Mouse (Mus musculus): ENCODE results near the gene 4921539E11Rik.

4921539E11Rik gene

DNA sequence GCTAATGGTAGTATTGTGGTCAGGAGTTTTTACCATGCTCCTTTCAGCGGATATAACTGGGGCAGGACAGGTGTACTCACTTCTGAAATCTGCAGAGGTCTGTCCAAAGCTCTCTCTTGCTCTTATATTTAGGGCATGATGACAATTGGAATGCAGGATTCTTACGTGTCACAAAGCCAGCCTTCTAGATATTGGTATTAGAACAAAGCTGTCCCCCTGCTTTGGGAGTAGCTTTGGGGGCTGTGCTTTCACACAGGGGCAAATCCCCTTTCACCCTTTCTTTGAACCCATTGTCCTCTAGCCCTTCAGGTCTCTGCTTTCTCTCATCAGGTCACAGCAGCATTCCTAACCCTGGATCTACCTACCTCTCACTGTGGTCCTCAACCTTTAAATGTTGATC lies at the start of gene 4921539E11Rik:
Gene 4921539E11Rik, minus strand, starts transcription at position 101 of the 400 bp plus-strand sequence.
- no peak for DNase-seq (ENCODE audit: low read depth, low spot score)

DNA sequence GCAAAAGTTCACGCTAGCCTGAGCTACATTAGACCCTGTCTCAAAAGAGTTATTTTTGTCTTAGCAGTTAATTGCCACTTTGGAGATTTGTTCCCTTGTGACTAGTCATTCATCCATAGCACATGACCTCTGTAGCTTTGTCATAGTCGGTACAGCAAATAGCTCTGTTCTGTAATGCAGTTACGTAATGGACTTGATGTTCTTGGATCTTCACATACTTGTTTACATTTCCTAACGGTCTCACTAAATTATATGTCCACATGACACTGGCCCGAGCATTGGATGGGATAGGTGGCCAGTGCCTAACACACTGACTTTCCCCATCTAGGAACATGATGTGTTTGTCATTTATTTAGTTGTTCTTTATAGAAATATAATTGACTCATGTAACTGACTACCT lies 44.5 kb upstream of the 4921539E11Rik start:
- no peak for DNase-seq (ENCODE audit: low read depth, low spot score)

GRCm38 (mm10) chr4:103329348-103329747 lies 38.7 kb upstream of the 4921539E11Rik start:
- no peak for DNase-seq (ENCODE audit: low read depth, low spot score)

DNA sequence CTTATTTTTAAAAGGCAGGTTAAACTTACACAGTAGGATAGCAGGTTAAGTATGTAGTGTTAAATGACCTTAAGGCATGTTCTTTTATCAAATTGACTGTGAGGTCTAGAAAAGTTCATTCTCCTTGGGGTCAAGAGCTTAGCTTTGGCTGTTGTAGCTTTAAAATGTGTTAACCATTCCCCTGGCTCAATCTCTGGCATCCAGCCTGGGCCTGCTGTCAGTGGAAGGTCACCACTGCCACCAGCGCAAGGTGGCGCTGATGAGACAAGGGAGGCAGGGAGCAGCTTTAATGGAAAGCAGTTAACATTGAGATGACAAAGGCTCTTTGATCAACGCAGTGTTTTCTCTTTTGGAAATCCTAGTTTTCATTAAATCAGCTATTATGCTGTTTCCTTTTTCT lies 36.3 kb upstream of the 4921539E11Rik start:
- no peak for DNase-seq (ENCODE audit: low read depth, low spot score)

- no peak for DNase-seq (ENCODE audit: low read depth, low spot score)
Observed at GRCm38 (mm10) chr4:103324688-103325451, 34.2 kb upstream of the 4921539E11Rik start.

GRCm38 (mm10) chr4:103321461-103321860 lies 30.8 kb upstream of the 4921539E11Rik start:
- no peak for DNase-seq (ENCODE audit: low read depth, low spot score)

GRCm38 (mm10) chr4:103315861-103316260 lies 25.2 kb upstream of the 4921539E11Rik start:
- DNase-seq (ENCODE audit: low read depth, low spot score): no peak

DNA sequence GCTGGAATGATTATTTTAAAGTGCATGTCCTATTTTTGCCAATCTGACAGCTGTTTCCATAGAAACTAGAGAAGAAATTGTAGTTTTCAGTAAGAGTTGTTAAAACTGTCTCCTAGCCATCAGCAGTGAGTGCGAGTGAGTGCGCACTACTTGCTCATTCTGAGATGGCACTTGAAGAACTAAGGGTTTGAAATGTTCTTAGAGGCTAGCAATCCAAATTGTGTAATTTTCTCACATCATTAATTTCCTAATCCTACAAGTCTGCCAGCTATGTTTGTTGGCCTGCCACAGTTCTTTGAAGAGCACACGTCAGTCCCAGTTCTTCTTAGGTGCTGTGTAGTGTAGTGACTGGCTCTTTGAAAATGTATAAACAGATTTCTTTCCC lies 23.9 kb upstream of the 4921539E11Rik start:
- no peak for DNase-seq (ENCODE audit: low read depth, low spot score)

DNA sequence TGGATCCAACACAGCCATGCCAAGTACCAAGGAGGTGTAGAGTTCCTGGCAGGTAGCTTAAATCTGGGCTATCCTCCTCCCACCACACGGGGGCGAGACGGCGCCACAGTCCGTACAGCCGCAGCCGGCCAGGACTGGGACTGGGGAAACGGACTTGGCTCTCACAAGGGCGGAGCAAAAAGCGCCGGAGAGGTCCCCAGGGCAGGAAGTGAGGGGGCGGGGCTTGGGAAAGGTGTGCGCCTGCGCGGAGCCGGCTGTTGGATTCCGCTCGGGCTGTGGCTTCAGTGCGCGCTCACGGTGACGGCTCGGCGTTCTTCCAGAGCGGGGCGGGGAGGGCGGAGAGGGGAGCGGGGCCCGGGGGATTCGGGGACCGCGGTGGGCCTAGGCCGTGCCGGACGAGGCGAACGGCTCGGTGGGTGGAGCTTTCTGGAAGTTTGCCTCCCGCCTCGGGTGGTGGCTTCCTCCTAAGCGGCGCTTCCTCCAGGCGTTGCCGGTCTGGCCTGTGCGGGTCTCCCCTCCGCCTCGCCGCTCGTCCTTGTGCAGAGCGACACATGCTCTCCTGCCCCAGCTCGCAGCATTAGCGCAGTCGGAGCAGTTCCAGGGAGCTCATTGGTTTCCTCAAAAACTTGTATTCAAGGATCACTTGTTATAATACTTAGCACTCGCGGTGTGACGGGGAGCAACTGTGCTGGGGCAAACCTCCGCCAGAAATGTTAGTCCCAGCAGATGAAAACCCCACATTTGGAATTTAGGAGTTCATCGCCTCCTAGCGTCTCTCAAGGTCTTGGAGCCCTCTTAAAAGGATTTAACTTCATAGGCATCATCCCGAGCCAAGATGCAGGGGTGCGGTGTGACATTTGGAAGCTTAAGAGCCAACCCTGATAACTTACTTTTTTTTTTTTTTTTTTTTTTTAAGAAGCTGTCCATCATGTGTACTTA lies 23.2 kb upstream of the 4921539E11Rik start, which contains the start of gene Oma1:
Gene Oma1, plus strand, starts transcription at position 226 of the 939 bp plus-strand sequence.
- DNase-seq (ENCODE audit: low read depth, low spot score): peak; percentile 96

DNA sequence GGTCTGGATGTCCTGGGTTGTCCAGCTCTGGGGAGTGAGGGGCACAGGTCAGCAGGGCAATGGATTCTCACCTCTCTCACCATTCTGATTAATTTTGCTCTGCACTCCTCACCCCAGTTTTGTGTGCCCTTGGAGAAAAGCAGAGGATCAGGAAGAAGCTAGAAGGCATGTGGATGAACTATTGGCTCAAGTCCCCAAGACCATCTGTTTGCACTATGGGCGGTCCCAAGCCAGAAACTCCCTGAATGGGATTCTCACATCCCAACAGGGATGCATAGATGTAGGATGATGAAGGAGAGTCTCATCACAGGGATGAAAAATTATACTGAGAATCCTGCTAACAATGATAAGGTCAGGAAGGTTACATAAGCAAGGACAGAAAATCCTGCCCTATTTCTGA lies 13.2 kb upstream of the 4921539E11Rik start:
- DNase-seq (ENCODE audit: low read depth, low spot score): no peak

DNA sequence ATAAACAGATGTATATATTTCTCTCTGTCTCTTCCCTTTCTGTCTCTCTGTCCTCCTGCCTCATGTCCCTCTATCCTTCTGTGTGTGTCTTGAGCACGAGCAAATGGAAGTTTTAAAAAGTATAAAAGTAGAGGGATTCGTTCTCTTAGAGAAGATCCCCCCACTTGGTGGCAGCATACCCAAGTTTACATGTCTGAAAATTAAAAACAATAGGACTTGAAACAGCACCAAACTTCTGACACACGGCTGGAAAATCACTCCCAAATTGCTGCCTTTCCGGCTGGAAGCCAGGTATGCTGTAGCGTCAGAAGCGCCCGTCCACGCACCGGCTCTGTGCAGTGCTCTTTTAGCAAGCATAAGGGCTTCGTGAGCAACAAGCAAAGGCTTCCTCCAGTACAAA lies 8.7 kb upstream of the 4921539E11Rik start:
- no peak for DNase-seq (ENCODE audit: low read depth, low spot score)

DNA sequence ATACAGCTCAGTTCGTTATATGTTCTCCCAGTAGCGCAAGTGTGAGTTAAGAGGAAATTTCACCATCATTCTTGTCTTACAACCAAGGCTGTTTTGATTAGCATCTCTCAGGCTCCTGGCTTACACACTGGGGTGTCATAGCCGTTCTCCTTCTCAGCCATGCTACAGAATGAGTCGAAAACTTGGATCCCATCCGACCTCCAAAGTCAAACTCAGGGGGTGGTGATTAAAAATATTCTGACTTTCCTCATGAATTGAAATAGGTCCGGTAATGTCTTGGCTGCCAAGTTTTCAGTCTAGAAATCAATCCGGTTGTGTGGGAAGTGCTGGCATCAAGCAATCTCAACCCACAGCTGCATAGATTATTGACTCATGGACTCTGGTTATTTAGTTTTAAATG lies 2.3 kb downstream of the 4921539E11Rik start:
- DNase-seq (ENCODE audit: low read depth, low spot score): no peak

- no peak for DNase-seq (ENCODE audit: low read depth, low spot score)
Observed at GRCm38 (mm10) chr4:103273021-103273420, 17.6 kb downstream of the 4921539E11Rik start.

- DNase-seq (ENCODE audit: low read depth, low spot score): no peak
Observed at GRCm38 (mm10) chr4:103269336-103269735, 21.3 kb downstream of the 4921539E11Rik start.

DNA sequence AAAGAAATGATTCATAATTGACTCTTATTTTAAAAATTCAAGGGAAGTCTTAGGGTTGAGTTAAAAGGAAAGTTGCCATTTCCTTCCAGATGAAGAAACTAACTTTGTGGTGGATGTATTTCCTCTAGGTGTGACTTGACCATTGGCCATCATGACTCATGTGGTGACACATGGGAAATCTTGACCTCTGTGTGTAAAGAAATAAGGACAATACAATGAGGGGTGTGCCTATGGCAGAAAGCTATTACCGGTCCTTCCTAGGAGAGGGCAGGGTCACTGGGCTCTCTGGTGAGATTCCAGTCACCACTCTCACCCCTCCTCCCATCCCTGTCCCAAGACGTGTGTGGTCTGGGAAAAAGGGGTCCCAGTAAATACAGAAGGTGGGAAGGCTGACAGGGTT lies 25.5 kb downstream of the 4921539E11Rik start:
- DNase-seq (ENCODE audit: low read depth, low spot score): no peak

DNA sequence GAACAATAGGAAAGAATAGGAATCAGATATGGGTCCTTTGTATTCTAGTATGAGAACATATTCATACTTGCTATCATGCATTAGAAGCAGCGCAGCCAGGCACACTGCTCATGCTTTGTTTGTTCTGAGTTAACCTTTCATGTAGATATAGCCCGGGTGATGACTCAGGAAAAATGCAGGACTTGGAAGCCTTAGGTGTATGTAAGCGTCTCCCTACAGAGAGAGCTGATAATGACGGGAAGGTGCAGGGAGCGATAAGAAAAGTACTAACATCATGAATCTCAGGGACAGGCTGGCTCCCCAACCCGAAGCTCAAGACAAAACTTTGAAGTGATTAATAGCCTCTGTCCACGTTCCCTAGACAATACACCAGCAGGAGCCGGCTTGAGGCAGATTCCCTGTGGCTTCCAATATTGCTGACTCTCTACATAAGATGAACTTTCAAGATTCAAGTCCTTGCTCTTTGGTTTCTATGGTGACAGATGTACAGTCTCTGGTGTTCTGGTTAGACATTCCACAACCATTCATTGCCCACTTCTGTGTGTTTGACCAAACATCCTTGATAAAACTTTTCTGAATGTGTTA lies 26.8 kb downstream of the 4921539E11Rik start:
- DNase-seq (ENCODE audit: low read depth, low spot score): no peak

DNA sequence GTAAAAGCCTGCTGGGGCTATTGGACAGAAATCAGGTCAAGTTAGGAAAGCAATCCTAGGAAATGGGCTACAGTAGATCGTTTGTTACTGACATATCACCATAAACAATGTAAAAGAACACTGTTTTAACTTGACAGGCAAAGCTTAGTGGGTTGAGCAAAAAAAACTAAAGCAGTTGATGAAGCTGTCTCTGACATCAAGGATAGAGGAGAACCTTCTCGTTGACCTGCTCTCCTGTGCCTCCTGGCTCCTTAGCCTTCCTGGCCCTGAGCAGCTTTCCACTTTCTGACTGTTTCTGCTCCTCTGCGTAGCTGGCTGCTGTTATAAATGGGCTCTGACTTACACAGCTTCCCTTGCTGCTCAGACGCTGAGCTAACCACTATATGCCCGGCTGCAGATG lies 27.3 kb downstream of the 4921539E11Rik start:
- DNase-seq (ENCODE audit: low read depth, low spot score): no peak

DNA sequence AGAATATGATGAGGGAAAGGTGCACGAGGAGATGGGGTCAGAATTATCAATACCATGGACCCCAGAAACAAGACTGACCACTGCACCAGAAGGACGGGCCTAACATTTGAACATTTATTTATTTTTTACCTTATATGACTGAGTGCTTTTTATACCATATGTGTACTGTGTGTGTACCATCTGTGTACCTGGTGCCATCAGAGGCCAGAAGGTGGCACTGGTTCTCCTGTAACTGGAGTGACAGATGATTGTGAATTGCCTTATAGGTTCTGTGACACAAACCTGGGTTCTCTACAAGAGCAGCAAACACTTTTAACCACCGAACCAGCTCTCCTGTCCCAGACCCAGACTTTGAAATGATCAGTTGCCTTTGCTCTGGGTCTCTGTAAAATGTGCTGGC lies 31.8 kb downstream of the 4921539E11Rik start:
- DNase-seq (ENCODE audit: low read depth, low spot score): no peak

GRCm38 (mm10) chr4:103253846-103254245 lies 36.8 kb downstream of the 4921539E11Rik start:
- no peak for DNase-seq (ENCODE audit: low read depth, low spot score)

DNA sequence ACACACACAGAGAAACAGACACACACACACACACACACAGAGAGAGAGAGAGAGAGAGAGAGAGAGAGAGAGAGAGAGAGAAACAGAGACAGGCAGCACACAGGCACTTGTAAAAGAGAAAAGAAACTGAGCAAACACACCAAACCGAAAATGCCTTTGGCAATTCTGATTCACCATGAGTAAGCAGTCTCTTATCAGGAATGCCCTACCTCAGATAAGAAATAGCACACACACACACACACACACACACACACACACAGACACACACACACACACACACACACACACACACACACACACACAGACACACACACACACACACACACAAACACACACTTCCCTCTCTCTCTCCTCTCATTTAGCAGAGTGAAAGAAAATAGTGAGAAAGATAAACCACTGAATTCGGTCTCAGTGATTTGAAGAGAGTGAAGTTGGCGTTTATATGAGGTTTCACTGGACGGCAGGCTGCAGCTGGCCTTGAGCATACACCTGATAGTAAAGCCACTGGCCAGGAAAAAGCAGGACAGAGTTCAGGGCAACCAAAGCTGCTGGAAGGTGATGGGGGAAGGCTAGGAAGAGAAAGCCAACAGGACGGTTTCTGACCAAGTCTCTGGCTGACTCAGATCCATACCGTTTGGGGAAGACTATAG lies 41.1 kb downstream of the 4921539E11Rik start:
- no peak for DNase-seq (ENCODE audit: low read depth, low spot score)

DNA sequence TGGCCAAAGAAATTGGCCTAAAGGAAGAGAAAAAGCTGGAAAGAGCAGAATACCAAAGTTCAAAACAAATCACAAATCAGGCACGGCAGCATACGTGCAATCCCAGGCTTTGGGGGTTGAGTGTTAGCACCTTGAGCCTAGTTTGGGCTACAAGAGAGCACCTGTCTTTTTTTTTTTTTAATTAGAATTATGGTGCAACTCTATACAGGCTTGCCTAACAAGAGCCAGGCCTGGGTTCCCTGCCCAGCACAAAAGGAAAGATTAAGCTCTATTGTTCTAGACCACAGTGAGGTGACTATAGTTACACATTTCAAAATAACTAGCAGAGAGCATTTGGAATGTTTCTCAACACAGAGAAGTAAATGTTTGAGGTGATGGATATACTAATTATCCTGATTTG lies 42.9 kb downstream of the 4921539E11Rik start:
- no peak for DNase-seq (ENCODE audit: low read depth, low spot score)

GRCm38 (mm10) chr4:103247249-103247648 lies 43.4 kb downstream of the 4921539E11Rik start:
- DNase-seq (ENCODE audit: low read depth, low spot score): no peak
